Mouse (Mus musculus) ovary, postnatal 14 days (tissue): Measurements from ENCODE around the gene Cnn1.
"Not testable (repeated sequence)": the region's sequence is repeated elsewhere in the genome, so short reads cannot be mapped to it uniquely, and the experiment has no call there.

Source experiments
- DNase-seq: peaks from one replicate; pipeline ENCODE4 v3.0.0; 2022; ENCODE audit warnings: low spot score

Gene Cnn1

GRCm38 (mm10) chr9:22125246-22126027 is 26.4 kb downstream of the Cnn1 start:
- no peak for DNase-seq

- no peak for DNase-seq
Measured at GRCm38 (mm10) chr9:22131226-22131981, 32.4 kb downstream of the Cnn1 start.

GRCm38 (mm10) chr9:22132220-22132619 is 33.2 kb downstream of the Cnn1 start:
- DNase-seq = no peak

- DNase-seq = no peak
Measured at GRCm38 (mm10) chr9:22134246-22134890, 35.4 kb downstream of the Cnn1 start.

- no peak for DNase-seq
Measured at GRCm38 (mm10) chr9:22134988-22135643, 36.1 kb downstream of the Cnn1 start.

- DNase-seq = no peak
Measured at GRCm38 (mm10) chr9:22135644-22136390, 36.8 kb downstream of the Cnn1 start, which contains the start of gene Acp5. Acp5 (minus strand) TSS chr9:22135711.

GRCm38 (mm10) chr9:22136765-22137547 is 37.9 kb downstream of the Cnn1 start:
- no peak for DNase-seq

GRCm38 (mm10) chr9:22138480-22138879 is 39.5 kb downstream of the Cnn1 start:
- peak; percentile 21 for DNase-seq

GRCm38 (mm10) chr9:22139746-22140145 is 40.7 kb downstream of the Cnn1 start:
- DNase-seq = no peak

- DNase-seq = peak; percentile 79
Measured at GRCm38 (mm10) chr9:22143108-22144037, 44.4 kb downstream of the Cnn1 start.

GRCm38 (mm10) chr9:22144304-22144965 is 45.4 kb downstream of the Cnn1 start:
- no peak for DNase-seq

- no peak for DNase-seq
Measured at GRCm38 (mm10) chr9:22149426-22150248, 50.6 kb downstream of the Cnn1 start.

- not testable (repeated sequence) for DNase-seq
Measured at GRCm38 (mm10) chr9:22150249-22150693, 51.3 kb downstream of the Cnn1 start.

GRCm38 (mm10) chr9:22150946-22151345 is 51.9 kb downstream of the Cnn1 start:
- no peak for DNase-seq

- DNase-seq = no peak
Measured at GRCm38 (mm10) chr9:22153810-22154209, 54.8 kb downstream of the Cnn1 start.

GRCm38 (mm10) chr9:22155614-22156013 is 56.6 kb downstream of the Cnn1 start:
- DNase-seq = peak; percentile 52

GRCm38 (mm10) chr9:22156497-22157245 is 57.7 kb downstream of the Cnn1 start, which contains the start of gene Pigyl:
Pigyl (plus strand) TSS chr9:22156846.
- peak; percentile 96 for DNase-seq
